In genomic region chr5:106991300-106991929, GRCm38 (mm10) we compare ENCODE assay signal across 10 mouse cellular contexts. TPM values are rescaled to one million over a fixed set of nuclear protein-coding genes. Genes with fewer than 3 reads are reported as not detected.
DNase-seq lines count a peak whose midpoint lies in the region; ATAC-seq lines count a peak whose summit lies in the region.
"Had no signal": no experiment of that assay in that cellular context is flagged by ENCODE, and none has a peak within 500 bp of the region (broad histone marks: within the 10 kb centered on the region; RNA-seq: fewer than 3 reads in every experiment).

No protein-coding gene starts in this region.

- WGBS in heart, embryonic 13.5 days: 55% methylated on average over 8 of the region's 8 CpGs
- WGBS in midbrain, embryonic 15.5 days: 74% methylated on average over 8 of the region's 8 CpGs

- peak; percentile 39 for DNase-seq in urinary bladder, postnatal 14 days (ENCODE audit: low spot score)
- no peak for DNase-seq in urinary bladder, postnatal 4 days (ENCODE audit: low spot score in 2 of 2)
- peak; percentile 57 to 72 for DNase-seq in lung, adult 18-20 months
- no peak for DNase-seq in right cerebral cortex, adult 18-20 months
- DNase-seq in MN1 (ENCODE audit: low spot score): no peak
- no peak for DNase-seq in left cerebral cortex, postnatal 25 days (ENCODE audit: low spot score in 2 of 2)

- intact Hi-C loops in left cerebral cortex, postnatal 25 days (cut with DNase I): loop anchor here (10.0 kb wide), 1 partner anchor 293 kb away; the partner anchor contains the start of gene Tgfbr3

- H3K9me3 ChIP-seq in heart, embryonic 13.5 days: no peaks in the 10 kb centered on the region
- no peaks in the 10 kb centered on the region for H3K9me3 ChIP-seq in midbrain, embryonic 15.5 days
- H3K9me3 ChIP-seq: hindbrain, embryonic 10.5 days; limb, embryonic 15.5 days had no signal

- H3K36me3 ChIP-seq in heart, embryonic 13.5 days: peaks cover 3% of the 10 kb centered on the region
- no peaks in the 10 kb centered on the region for H3K36me3 ChIP-seq in midbrain, embryonic 15.5 days (replicated peaks)

- H3K4me3 ChIP-seq in heart, embryonic 13.5 days: no peak overlapping the region; the same call in 1 of the 2 replicates
- no peak overlapping the region for H3K4me3 ChIP-seq in midbrain, embryonic 15.5 days
- H3K4me3 ChIP-seq: hindbrain, embryonic 10.5 days; limb, embryonic 15.5 days had no signal

- H3K4me1 ChIP-seq in heart, embryonic 13.5 days: peaks cover 39% of the 10 kb centered on the region
- peaks cover 2% of the 10 kb centered on the region; the same call in 1 of the 2 replicates for H3K4me1 ChIP-seq in midbrain, embryonic 15.5 days

- H3K9ac ChIP-seq in heart, embryonic 13.5 days: no peak overlapping the region
- no peak overlapping the region for H3K9ac ChIP-seq in midbrain, embryonic 15.5 days
- H3K9ac ChIP-seq: limb, embryonic 15.5 days had no signal

- H3K27me3 ChIP-seq in heart, embryonic 13.5 days (replicated peaks): no peaks in the 10 kb centered on the region
- no peaks in the 10 kb centered on the region for H3K27me3 ChIP-seq in midbrain, embryonic 15.5 days (replicated peaks)
- H3K27me3 ChIP-seq: limb, embryonic 15.5 days had no signal

- no peak overlapping the region for H3K27ac ChIP-seq in heart, embryonic 13.5 days (replicated peaks)
- H3K27ac ChIP-seq in midbrain, embryonic 15.5 days: no peak overlapping the region
- H3K27ac ChIP-seq: hindbrain, embryonic 10.5 days; limb, embryonic 15.5 days had no signal

- ATAC-seq in heart, embryonic 13.5 days (ENCODE audit: extremely low read depth, insufficient number of reproducible peaks, low FRiP score, low TSS enrichment): no peak
- ATAC-seq in midbrain, embryonic 15.5 days (replicated peaks): no peak

- H3K4me2 ChIP-seq in heart, embryonic 13.5 days: peak overlapping the region; percentile 55
- H3K4me2 ChIP-seq in midbrain, embryonic 15.5 days: no peak overlapping the region
- H3K4me2 ChIP-seq: limb, embryonic 15.5 days had no signal

RNA-seq across cellular contexts. Expression of gene Cdc7, which starts 27.3 kb away (rescaled TPM):
- 25.5 and 26.3 TPM in 2 replicates for polyA plus RNA-seq in heart, embryonic 13.5 days (2015; fragmentation: Nextera tagmentation; extraction: Ambion mirVana)
- 48.1 and 49.3 TPM in 2 replicates for polyA plus RNA-seq in midbrain, embryonic 15.5 days (2015; fragmentation: Nextera tagmentation; extraction: Ambion mirVana)
- 10 to 100 TPM; 10.9 to 11.1 TPM for total RNA-seq in left cerebral cortex, postnatal 25 days (2021)

Comparison
In these comparisons a context has a peak if more than half of its experiments do, and no peak if none do; other contexts are left out.
1. DNase-seq: peak in urinary bladder, postnatal 14 days (single experiment) and lung, adult 18-20 months (2 of 2); none in urinary bladder, postnatal 4 days (0 of 2), right cerebral cortex, adult 18-20 months (single experiment), MN1 (single experiment) and left cerebral cortex, postnatal 25 days (0 of 2).